Mouse (Mus musculus): Measurements from ENCODE around the gene Bsnd. TPM values are rescaled to one million over a fixed set of nuclear protein-coding genes. Genes with fewer than 3 reads are reported as not detected.
A peak's percentile ranks its signal among the peaks of the same experiment; 100 is the strongest.

Gene Bsnd
- total RNA-seq, 1 experiment = 0.09 TPM

DNA sequence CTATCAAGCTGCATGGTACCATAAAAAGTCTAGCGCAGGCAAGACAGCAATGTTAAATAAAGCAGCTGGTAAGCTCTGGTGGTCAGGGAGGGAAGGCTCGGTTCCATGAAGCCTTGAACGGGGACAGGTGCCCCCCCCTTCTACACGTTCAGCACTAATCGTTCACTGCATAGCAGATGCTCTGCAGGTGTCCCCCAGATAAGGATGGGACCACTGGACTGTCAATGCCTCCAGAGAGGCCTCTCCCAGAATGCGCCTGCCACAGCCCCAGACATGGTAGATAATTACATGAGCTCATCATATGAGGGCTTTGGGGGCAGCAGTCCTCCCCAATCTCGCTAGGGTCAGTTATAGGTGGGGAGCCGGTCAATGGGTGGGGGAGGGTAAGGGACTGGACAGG, 42.8 kb downstream of the Bsnd start:
- in situ Hi-C loops (cut with MboI; ENCODE audit: low sequenced_read_pairs in 2 of 2, unreplicated experiment in 2 of 2) = no loop called here

DNA sequence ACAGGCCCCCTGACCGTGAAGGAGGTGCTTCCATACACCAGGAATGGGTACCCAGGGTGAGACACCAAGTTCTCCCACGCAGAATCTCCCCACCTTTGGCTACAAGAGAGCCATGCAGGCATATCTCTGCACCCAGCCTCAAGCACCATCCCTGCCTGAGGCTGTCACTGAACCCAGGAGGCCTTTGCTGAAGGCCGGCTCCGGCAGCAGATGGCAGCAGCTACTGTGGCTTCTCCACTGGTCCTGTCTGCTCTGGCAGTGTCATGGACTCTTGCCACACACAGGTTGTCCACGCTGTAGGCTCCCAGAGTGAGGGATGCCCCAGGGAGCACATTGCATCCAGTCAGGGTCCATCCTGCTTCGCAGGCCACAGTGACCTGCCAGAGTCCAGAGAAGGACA, 48.9 kb downstream of the Bsnd start:
- H3K4me1 ChIP-seq (ENCODE audit: control insufficient read depth in 2 of 2, insufficient read depth in 2 of 2, low read length in 2 of 2, poor library complexity in 1 of 2) = peaks cover 0 to 3% of the 10 kb centered on the region in 2 experiments; a peak in 1 of 4 replicates
- no peak for TF ChIP-seq ZNF384 (IDR thresholded peaks at IDR 0.05; ENCODE audit: low read depth, low read length)
- peaks cover 19% of the 10 kb centered on the region for H3K36me3 ChIP-seq (ENCODE audit: control insufficient read depth, insufficient read depth, low read length, poor library complexity, severe bottlenecking)
- DNase-seq (ENCODE audit: low read depth, low spot score) = no peak
- no peaks in the 10 kb centered on the region for H3K9me3 ChIP-seq (ENCODE audit: control insufficient read depth, insufficient read depth, low read depth, low read length)
- in situ Hi-C loops (cut with MboI; ENCODE audit: low sequenced_read_pairs in 2 of 2, unreplicated experiment in 2 of 2) = no loop called here
- H3K9ac ChIP-seq (ENCODE audit: insufficient read depth, low read depth, low read length, poor library complexity, severe bottlenecking) = no peak overlapping the region
- no peak overlapping the region for H3K27ac ChIP-seq (ENCODE audit: insufficient read depth, low read depth, low read length, poor library complexity, severe bottlenecking)
- H3K4me3 ChIP-seq (ENCODE audit: insufficient read depth in 1 of 2, low read depth in 1 of 2, low read length in 2 of 2, poor library complexity in 1 of 2, severe bottlenecking in 1 of 2) = no peak overlapping the region

More for the DNA sequence above, 42.8 kb downstream of the Bsnd start:
- no peaks in the 10 kb centered on the region for H3K36me3 ChIP-seq (ENCODE audit: control insufficient read depth, insufficient read depth, low read length, poor library complexity, severe bottlenecking)
- H3K9me3 ChIP-seq (ENCODE audit: control insufficient read depth, insufficient read depth, low read depth, low read length) = no peaks in the 10 kb centered on the region
- no peak overlapping the region for H3K9ac ChIP-seq (ENCODE audit: insufficient read depth, low read depth, low read length, poor library complexity, severe bottlenecking)
- no peak for DNase-seq (ENCODE audit: low read depth, low spot score)
- H3K4me3 ChIP-seq (ENCODE audit: insufficient read depth in 1 of 2, low read depth in 1 of 2, low read length in 2 of 2, poor library complexity in 1 of 2, severe bottlenecking in 1 of 2) = no peak overlapping the region
- no peak overlapping the region for H3K27ac ChIP-seq (ENCODE audit: insufficient read depth, low read depth, low read length, poor library complexity, severe bottlenecking)
- H3K4me1 ChIP-seq (ENCODE audit: control insufficient read depth in 2 of 2, insufficient read depth in 2 of 2, low read length in 2 of 2, poor library complexity in 1 of 2) = peaks cover 0 to 3% of the 10 kb centered on the region in 2 experiments; a peak in 1 of 4 replicates
- TF ChIP-seq HCFC1 (IDR thresholded peaks at IDR 0.05; ENCODE audit: borderline replicate concordance, insufficient read depth, low read length) (no peak), MAFK (IDR thresholded peaks at IDR 0.05; ENCODE audit: insufficient read depth, low read depth, low read length) (no peak), ZNF384 (IDR thresholded peaks at IDR 0.05; ENCODE audit: low read depth, low read length) (no peak), ZC3H11A (IDR thresholded peaks at IDR 0.05; ENCODE audit: borderline replicate concordance, low read depth, low read length) (no peak), CHD2 (IDR thresholded peaks at IDR 0.05; ENCODE audit: low read depth, low read length) (no peak)

- in situ Hi-C loops (cut with MboI; ENCODE audit: low sequenced_read_pairs in 2 of 2, unreplicated experiment in 2 of 2) = no loop called here
- H3K4me1 ChIP-seq (ENCODE audit: control insufficient read depth in 2 of 2, insufficient read depth in 2 of 2, low read length in 2 of 2, poor library complexity in 1 of 2) = no peaks in the 10 kb centered on the region
- TF ChIP-seq MAFK (IDR thresholded peaks at IDR 0.05; ENCODE audit: insufficient read depth, low read depth, low read length) (no peak), ZNF384 (IDR thresholded peaks at IDR 0.05; ENCODE audit: low read depth, low read length) (no peak), CHD2 (IDR thresholded peaks at IDR 0.05; ENCODE audit: low read depth, low read length) (no peak), ZC3H11A (IDR thresholded peaks at IDR 0.05; ENCODE audit: borderline replicate concordance, low read depth, low read length) (no peak), HCFC1 (IDR thresholded peaks at IDR 0.05; ENCODE audit: borderline replicate concordance, insufficient read depth, low read length) (no peak)
- no peak overlapping the region for H3K9ac ChIP-seq (ENCODE audit: insufficient read depth, low read depth, low read length, poor library complexity, severe bottlenecking)
- peaks cover 38% of the 10 kb centered on the region for H3K36me3 ChIP-seq (ENCODE audit: control insufficient read depth, insufficient read depth, low read length, poor library complexity, severe bottlenecking)
- no peak overlapping the region for H3K4me3 ChIP-seq (ENCODE audit: insufficient read depth in 1 of 2, low read depth in 1 of 2, low read length in 2 of 2, poor library complexity in 1 of 2, severe bottlenecking in 1 of 2)
- no peak for DNase-seq (ENCODE audit: low read depth, low spot score)
- H3K27ac ChIP-seq (ENCODE audit: insufficient read depth, low read depth, low read length, poor library complexity, severe bottlenecking) = no peak overlapping the region
- H3K9me3 ChIP-seq (ENCODE audit: control insufficient read depth, insufficient read depth, low read depth, low read length) = no peaks in the 10 kb centered on the region
Observed at GRCm38 (mm10) chr4:106438763-106439162, 53.3 kb downstream of the Bsnd start.

GRCm38 (mm10) chr4:106437207-106437606, 54.9 kb downstream of the Bsnd start:
- in situ Hi-C loops (cut with MboI; ENCODE audit: low sequenced_read_pairs in 2 of 2, unreplicated experiment in 2 of 2) = no loop called here
- no peak for DNase-seq (ENCODE audit: low read depth, low spot score)
- no peak overlapping the region for H3K4me3 ChIP-seq (ENCODE audit: insufficient read depth in 1 of 2, low read depth in 1 of 2, low read length in 2 of 2, poor library complexity in 1 of 2, severe bottlenecking in 1 of 2)

GRCm38 (mm10) chr4:106436475-106436874, 55.6 kb downstream of the Bsnd start:
- no peaks in the 10 kb centered on the region for H3K9me3 ChIP-seq (ENCODE audit: control insufficient read depth, insufficient read depth, low read depth, low read length)
- in situ Hi-C loops (cut with MboI; ENCODE audit: low sequenced_read_pairs in 2 of 2, unreplicated experiment in 2 of 2) = no loop called here
- no peak overlapping the region for H3K27ac ChIP-seq (ENCODE audit: insufficient read depth, low read depth, low read length, poor library complexity, severe bottlenecking)
- peak; percentile 40 for DNase-seq (ENCODE audit: low read depth, low spot score)
- H3K4me3 ChIP-seq (ENCODE audit: insufficient read depth in 1 of 2, low read depth in 1 of 2, low read length in 2 of 2, poor library complexity in 1 of 2, severe bottlenecking in 1 of 2) = no peak overlapping the region
- TF ChIP-seq ZNF384 (IDR thresholded peaks at IDR 0.05; ENCODE audit: low read depth, low read length) (peak; percentile 53; the same call in 1 of the 2 replicates), ZC3H11A (IDR thresholded peaks at IDR 0.05; ENCODE audit: borderline replicate concordance, low read depth, low read length) (no peak)
- H3K4me1 ChIP-seq (ENCODE audit: control insufficient read depth in 2 of 2, insufficient read depth in 2 of 2, low read length in 2 of 2, poor library complexity in 1 of 2) = no peaks in the 10 kb centered on the region
- no peak overlapping the region for H3K9ac ChIP-seq (ENCODE audit: insufficient read depth, low read depth, low read length, poor library complexity, severe bottlenecking)
- H3K36me3 ChIP-seq (ENCODE audit: control insufficient read depth, insufficient read depth, low read length, poor library complexity, severe bottlenecking) = peaks cover 36% of the 10 kb centered on the region

More at GRCm38 (mm10) chr4:106437207-106437606, 54.9 kb downstream of the Bsnd start:
- H3K9ac ChIP-seq (ENCODE audit: insufficient read depth, low read depth, low read length, poor library complexity, severe bottlenecking) = no peak overlapping the region
- H3K27ac ChIP-seq (ENCODE audit: insufficient read depth, low read depth, low read length, poor library complexity, severe bottlenecking) = no peak overlapping the region
- no peak for TF ChIP-seq ZNF384 (IDR thresholded peaks at IDR 0.05; ENCODE audit: low read depth, low read length)
- TF ChIP-seq ZC3H11A (IDR thresholded peaks at IDR 0.05; ENCODE audit: borderline replicate concordance, low read depth, low read length) = no peak
- no peak for TF ChIP-seq HCFC1 (IDR thresholded peaks at IDR 0.05; ENCODE audit: borderline replicate concordance, insufficient read depth, low read length)
- TF ChIP-seq MAFK (IDR thresholded peaks at IDR 0.05; ENCODE audit: insufficient read depth, low read depth, low read length) = no peak
- TF ChIP-seq CHD2 (IDR thresholded peaks at IDR 0.05; ENCODE audit: low read depth, low read length) = no peak
- peaks cover 36% of the 10 kb centered on the region for H3K36me3 ChIP-seq (ENCODE audit: control insufficient read depth, insufficient read depth, low read length, poor library complexity, severe bottlenecking)
- H3K9me3 ChIP-seq (ENCODE audit: control insufficient read depth, insufficient read depth, low read depth, low read length) = no peaks in the 10 kb centered on the region
- H3K4me1 ChIP-seq (ENCODE audit: control insufficient read depth in 2 of 2, insufficient read depth in 2 of 2, low read length in 2 of 2, poor library complexity in 1 of 2) = no peaks in the 10 kb centered on the region

Measured in ES-E14 (cell line).